Comparison of ENCODE assay signal across 11 mouse cellular contexts in the genomic region with DNA sequence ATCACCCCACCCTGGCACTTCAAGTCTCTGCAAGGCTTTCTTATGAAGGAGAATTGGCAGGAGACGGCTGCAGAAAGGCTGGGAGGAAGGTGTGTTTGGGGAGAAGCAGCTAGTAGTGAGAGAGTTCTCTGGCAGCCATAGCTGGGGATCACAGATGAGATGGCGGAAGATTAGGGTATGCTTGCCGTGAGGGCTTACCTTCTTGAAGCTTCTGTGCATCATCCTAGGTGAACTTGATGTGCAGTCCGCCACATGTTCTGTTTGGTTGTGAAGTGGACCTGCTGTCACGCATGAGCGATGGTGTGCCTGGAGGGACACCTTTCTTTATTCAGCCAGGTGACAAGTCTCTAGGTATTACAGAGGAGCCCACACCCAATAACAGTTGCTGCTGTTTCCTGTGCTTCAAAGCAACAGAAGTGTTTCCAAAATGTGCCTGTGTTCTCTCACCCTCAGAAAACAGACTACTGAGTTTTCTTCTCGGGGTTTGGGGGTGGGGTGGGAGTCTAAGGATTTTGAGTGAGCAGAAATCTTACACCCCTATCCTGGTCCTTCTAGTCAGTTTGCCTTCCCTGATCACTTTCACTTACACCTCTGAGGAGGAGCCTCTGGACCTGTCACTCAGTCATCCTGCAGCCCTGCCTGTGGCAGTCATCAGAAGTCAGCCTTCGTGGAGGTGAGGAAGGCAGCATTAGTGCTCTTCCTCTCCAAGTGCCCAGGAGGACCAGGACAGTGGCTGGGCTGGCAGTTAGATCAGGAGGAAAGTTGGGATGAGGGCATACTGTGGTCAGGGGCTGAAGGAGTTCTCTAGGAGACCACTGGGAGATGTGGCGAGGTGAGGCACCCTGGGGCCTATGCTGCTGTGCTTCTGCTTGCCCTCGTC. TPM values are rescaled to one million over a fixed set of nuclear protein-coding genes. Genes with fewer than 3 reads are reported as not detected.
DNase-seq lines count a peak whose midpoint lies in the region; ATAC-seq and TF ChIP-seq lines count a peak whose summit lies in the region.
"Had no signal": no experiment of that assay in that cellular context is flagged by ENCODE, and none has a peak within 500 bp of the region (broad histone marks: within the 10 kb centered on the region; RNA-seq: fewer than 3 reads in every experiment).

No protein-coding gene starts in this region.

- DNase-seq in hindbrain, postnatal 0 days (ENCODE audit: low spot score) = no peak
- peak; percentile 63 for DNase-seq in CD4-positive, CD25-positive, alpha-beta regulatory T cell, adult 2 months (ENCODE audit: low read depth, low spot score)
- peak; percentile 22 to 33 for DNase-seq in natural killer cell, adult 2 months (ENCODE audit: low spot score in 2 of 2)
- no peak for DNase-seq in urinary bladder, postnatal 10 days (ENCODE audit: low spot score)
- DNase-seq: lung, adult 2 months had no signal

- H3K4me3 ChIP-seq in hindbrain, embryonic 12.5 days = no peak overlapping the region
- H3K4me3 ChIP-seq in hindbrain, postnatal 0 days (ENCODE audit: low read length) = no peak overlapping the region
- H3K4me3 ChIP-seq in intestine, embryonic 16.5 days (ENCODE audit: low read length) = no peak overlapping the region
- H3K4me3 ChIP-seq: erythroblast, embryonic 14.5 days; midbrain, embryonic 10.5 days had no signal

- TF ChIP-seq CTCF in hindbrain, postnatal 0 days (IDR thresholded peaks at IDR 0.05; ENCODE audit: low read depth) = no peak

- H3K27ac ChIP-seq in hindbrain, embryonic 12.5 days = no peak overlapping the region
- no peak overlapping the region for H3K27ac ChIP-seq in hindbrain, postnatal 0 days
- H3K27ac ChIP-seq in intestine, embryonic 16.5 days (ENCODE audit: low read length) = no peak overlapping the region
- H3K27ac ChIP-seq: hindbrain, embryonic 13.5 days; midbrain, embryonic 10.5 days had no signal

- H3K9ac ChIP-seq in hindbrain, embryonic 12.5 days = peak overlapping the region; percentile 23; the same call in 1 of the 2 replicates
- no peak overlapping the region for H3K9ac ChIP-seq in hindbrain, postnatal 0 days (replicated peaks; ENCODE audit: low read length)
- H3K9ac ChIP-seq in intestine, embryonic 16.5 days (ENCODE audit: low read depth, low read length) = no peak overlapping the region

- WGBS in hindbrain, embryonic 12.5 days = 85% methylated on average over 10 of the region's 10 CpGs
- 86% methylated on average over 10 of the region's 10 CpGs for WGBS in hindbrain, postnatal 0 days
- WGBS in intestine, embryonic 16.5 days = 86% methylated on average over 10 of the region's 10 CpGs

- peaks cover 38% of the 10 kb centered on the region for H3K4me1 ChIP-seq in hindbrain, embryonic 12.5 days
- peaks cover 16% of the 10 kb centered on the region for H3K4me1 ChIP-seq in hindbrain, postnatal 0 days (ENCODE audit: insufficient read depth, low read length)
- peaks cover 46% of the 10 kb centered on the region for H3K4me1 ChIP-seq in intestine, embryonic 16.5 days (ENCODE audit: control insufficient read depth, insufficient read depth, low read length)

- no peaks in the 10 kb centered on the region for H3K9me3 ChIP-seq in hindbrain, embryonic 12.5 days (replicated peaks)
- no peaks in the 10 kb centered on the region for H3K9me3 ChIP-seq in hindbrain, postnatal 0 days (ENCODE audit: low read length)
- H3K9me3 ChIP-seq in intestine, embryonic 16.5 days (ENCODE audit: control insufficient read depth, low read length) = no peaks in the 10 kb centered on the region
- H3K9me3 ChIP-seq: hindbrain, embryonic 13.5 days; midbrain, embryonic 10.5 days had no signal

- H3K27me3 ChIP-seq in hindbrain, embryonic 12.5 days = no peaks in the 10 kb centered on the region
- H3K27me3 ChIP-seq in hindbrain, postnatal 0 days (ENCODE audit: insufficient read depth, low read length) = no peaks in the 10 kb centered on the region
- no peaks in the 10 kb centered on the region for H3K27me3 ChIP-seq in intestine, embryonic 16.5 days (replicated peaks; ENCODE audit: control insufficient read depth, insufficient read depth, low read length)
- H3K27me3 ChIP-seq: hindbrain, embryonic 13.5 days had no signal

- H3K4me2 ChIP-seq in hindbrain, embryonic 12.5 days (replicated peaks) = no peak overlapping the region
- no peak overlapping the region for H3K4me2 ChIP-seq in hindbrain, postnatal 0 days (ENCODE audit: low read depth, low read length)
- H3K4me2 ChIP-seq in intestine, embryonic 16.5 days (ENCODE audit: low read depth, low read length) = no peak overlapping the region

- no peak for ATAC-seq in hindbrain, embryonic 12.5 days (ENCODE audit: low FRiP score)
- no peak for ATAC-seq in hindbrain, postnatal 0 days
- peak; percentile 20 for ATAC-seq in activated CD4-positive, CD25-positive, alpha-beta regulatory T cell, adult 4 months
- ATAC-seq in intestine, embryonic 16.5 days = no peak

- no peaks in the 10 kb centered on the region for H3K36me3 ChIP-seq in hindbrain, embryonic 12.5 days
- no peaks in the 10 kb centered on the region for H3K36me3 ChIP-seq in hindbrain, postnatal 0 days (ENCODE audit: insufficient read depth, low read length)
- no peaks in the 10 kb centered on the region for H3K36me3 ChIP-seq in intestine, embryonic 16.5 days (ENCODE audit: control insufficient read depth, insufficient read depth, low read length)
- H3K36me3 ChIP-seq: hindbrain, embryonic 13.5 days had no signal

RNA-seq across cellular contexts. Expression of a gene that starts 2.8 kb away (rescaled TPM):
- 22.7 and 24.7 TPM in 2 replicates for polyA plus RNA-seq in hindbrain, embryonic 12.5 days (2016; fragmentation: Nextera tagmentation; extraction: Ambion mirVana)
- total RNA-seq in hindbrain, postnatal 0 days (2014; rRNA removed) = 91.3 and 94.0 TPM in 2 replicates
- polyA plus RNA-seq in hindbrain, postnatal 0 days (2015; fragmentation: Nextera tagmentation; extraction: Ambion mirVana) = 13.7 and 14.4 TPM in 2 replicates
- polyA plus RNA-seq in activated CD4-positive, CD25-positive, alpha-beta regulatory T cell, adult 4 months (2017; shearing (Covaris generic)) = 10 to 100 TPM; 21.9 to 24.0 TPM
- polyA plus RNA-seq in intestine, embryonic 16.5 days (2015; fragmentation: Nextera tagmentation; extraction: Ambion mirVana) = 7.9 and 8.1 TPM in 2 replicates

Comparison
In these comparisons a context has a peak if more than half of its experiments do, and no peak if none do; other contexts are left out.
1. DNase-seq: peak in CD4-positive, CD25-positive, alpha-beta regulatory T cell, adult 2 months (single experiment) and natural killer cell, adult 2 months (2 of 2); none in hindbrain, postnatal 0 days (single experiment) and urinary bladder, postnatal 10 days (single experiment).